Mouse (Mus musculus) sigmoid colon, adult 10 weeks (tissue): ENCODE results near the gene Gm10666. TPM values are rescaled to one million over a fixed set of nuclear protein-coding genes. Genes with fewer than 3 reads are reported as not detected.

Source experiments
- polyA plus RNA-seq: library from polyadenylated mRNA; stranded (reverse); fragments of 350-450 nt; fragmentation: Illumina TruSeq; extraction: RNeasy Lipid Tissue Mini Kit (QIAGEN cat#74804); gene quantifications from one replicate; pipeline ENCODE4 v1.2.3, GENCODE M21; 2014; ENCODE audit warnings: low read depth, low replicate concordance

Gm10666 gene
- not detected for polyA plus RNA-seq

GRCm38 (mm10) chr7:22134641-22135040 is at the start of gene Gm10666:
Gene Gm10666 (minus strand): TSS chr7:22134741.

GRCm38 (mm10) chr7:22163935-22164334 is 29.4 kb upstream of the Gm10666 start, which contains the start of gene Vmn1r142:
Gene Vmn1r142 (minus strand): TSS chr7:22164035.

GRCm38 (mm10) chr7:22118145-22118544 is 16.4 kb downstream of the Gm10666 start, which contains the start of gene Gm16451:
Gene Gm16451 (minus strand): TSS chr7:22118245.

Other genes starting within 250 kb of the Gm10666 start
- gene Gm5891, start 213.4 kb downstream of the Gm10666 start, polyA plus RNA-seq = not detected
- gene Vmn1r137, start 140.2 kb downstream of the Gm10666 start, polyA plus RNA-seq = not detected
- not detected for gene Vmn1r138, start 105.8 kb downstream of the Gm10666 start, polyA plus RNA-seq
- gene Gm6176, start 78.4 kb downstream of the Gm10666 start, polyA plus RNA-seq = not detected
- not detected for gene Vmn1r139, start 65.7 kb downstream of the Gm10666 start, polyA plus RNA-seq
- gene Gm16451, start 16.5 kb downstream of the Gm10666 start, polyA plus RNA-seq = not detected
- gene Vmn1r142, start 29.3 kb upstream of the Gm10666 start, polyA plus RNA-seq = not detected
- gene Vmn1r143, start 54.6 kb upstream of the Gm10666 start, polyA plus RNA-seq = not detected
- gene Gm8653, start 66.5 kb upstream of the Gm10666 start, polyA plus RNA-seq = not detected
- not detected for gene Gm8453, start 94.7 kb upstream of the Gm10666 start, polyA plus RNA-seq
- not detected for gene Gm4187, start 195.0 kb upstream of the Gm10666 start, polyA plus RNA-seq
- gene Gm8660, start 236.3 kb upstream of the Gm10666 start, polyA plus RNA-seq = not detected